Mouse (Mus musculus) brown adipose tissue, adult 24 weeks (tissue): Measurements from ENCODE around the gene Ces1f. TPM values are rescaled to one million over a fixed set of nuclear protein-coding genes. Genes with fewer than 3 reads are reported as not detected.
A peak's percentile ranks its signal among the peaks of the same experiment; 100 is the strongest.
"Not testable (repeated sequence)": the region's sequence is repeated elsewhere in the genome, so short reads cannot be mapped to it uniquely, and the experiment has no call there.

Experiments used
- H3K27ac ChIP-seq: fragments of 200-500 bp; replicated peaks from 2 replicates; pipeline ENCODE4 v1.5.1; 2012; ENCODE audit warnings: low read depth, mild to moderate bottlenecking, low read length
- H3K4me1 ChIP-seq: fragments of 200-500 bp; 2 replicates; pipeline ENCODE4 v1.6.1; 2012; ENCODE audit warnings: low read length, mixed read lengths; ENCODE audit not compliant: control insufficient read depth, insufficient read depth, insufficient read length
- H3K4me3 ChIP-seq: fragments of 200-500 bp; 2 replicates; pipeline ENCODE4 v1.5.1; 2012; ENCODE audit warnings: low read depth, mild to moderate bottlenecking, low read length, moderate library complexity; ENCODE audit not compliant: insufficient read depth
- polyA plus RNA-seq: library from polyadenylated mRNA; stranded (reverse); fragments of >200 nt; gene quantifications from 2 replicates; pipeline ENCODE4 v1.2.4, GENCODE M21; 2012; ENCODE audit not compliant: missing spikeins, insufficient read depth, insufficient read length

Ces1f gene
- polyA plus RNA-seq, 1 experiment: 56.1 TPM

- Histone ChIP-seq H3K27ac (peak overlapping the region; percentile 99), H3K4me1 (no peaks in the 10 kb centered on the region), H3K4me3 (no peak overlapping the region)
Observed at GRCm38 (mm10) chr8:93234068-93234467, 45.5 kb downstream of the Ces1f start.

- Histone ChIP-seq H3K27ac (peak within 1 kb of the TSS; percentile 40; the same call in 1 of the 2 replicates), H3K4me3 (no peak within 1 kb of the TSS), H3K4me1 (no peaks in the 10 kb centered on the region)
Observed at GRCm38 (mm10) chr8:93229446-93229845, 50.1 kb downstream of the Ces1f start, which contains the start of gene Ces1e. Gene Ces1e, minus strand, starts transcription at chr8:93229619.

GRCm38 (mm10) chr8:93228673-93229370 is 50.7 kb downstream of the Ces1f start:
- Histone ChIP-seq H3K4me3 (no peak overlapping the region), H3K4me1 (no peaks in the 10 kb centered on the region), H3K27ac (peak overlapping the region; percentile 40; the same call in 1 of the 2 replicates)

- H3K27ac ChIP-seq: not testable (repeated sequence)
Observed at GRCm38 (mm10) chr8:93226471-93226870, 53.1 kb downstream of the Ces1f start.

GRCm38 (mm10) chr8:93221896-93222295 is 57.7 kb downstream of the Ces1f start:
- Histone ChIP-seq H3K4me3 (no peak overlapping the region), H3K27ac (no peak overlapping the region), H3K4me1 (no peaks in the 10 kb centered on the region)

More at GRCm38 (mm10) chr8:93226471-93226870, 53.1 kb downstream of the Ces1f start:
- H3K4me3 ChIP-seq, H3K4me1 ChIP-seq: not testable (repeated sequence)

- Histone ChIP-seq H3K4me1 (no peaks in the 10 kb centered on the region; the same call in 1 of the 2 replicates), H3K4me3 (no peak overlapping the region), H3K27ac (no peak overlapping the region)
Observed at GRCm38 (mm10) chr8:93217867-93218266, 61.7 kb downstream of the Ces1f start.

- Histone ChIP-seq H3K4me3 (no peak overlapping the region), H3K27ac (no peak overlapping the region), H3K4me1 (no peaks in the 10 kb centered on the region; the same call in 1 of the 2 replicates)
Observed at GRCm38 (mm10) chr8:93217375-93217774, 62.2 kb downstream of the Ces1f start.

GRCm38 (mm10) chr8:93211091-93211490 is 68.5 kb downstream of the Ces1f start:
- Histone ChIP-seq H3K4me3 (no peak overlapping the region), H3K4me1 (no peaks in the 10 kb centered on the region; the same call in 1 of the 2 replicates), H3K27ac (no peak overlapping the region)

Other genes with a start within 250 kb of the Ces1f start
- not detected in 2 replicates for gene Ces1a, start 231.6 kb downstream of the Ces1f start, polyA plus RNA-seq
- gene Ces1b, start 199.7 kb downstream of the Ces1f start, polyA plus RNA-seq: not detected in 2 replicates
- gene Ces1c, start 148.5 kb downstream of the Ces1f start, polyA plus RNA-seq: 0.75 TPM in 1 of 2 replicates, not detected in the other
- 911 and 1,049 TPM in 2 replicates for gene Ces1d, start 81.9 kb downstream of the Ces1f start, polyA plus RNA-seq
- gene Ces1e, start 50.1 kb downstream of the Ces1f start, polyA plus RNA-seq: not detected in 2 replicates
- not detected in 2 replicates for gene Ces1g, start 57.6 kb upstream of the Ces1f start, polyA plus RNA-seq
- not detected in 2 replicates for gene Ces1h, start 100.0 kb upstream of the Ces1f start, polyA plus RNA-seq